Mouse (Mus musculus): ENCODE data around the gene Ston1. TPM values are rescaled to one million over a fixed set of nuclear protein-coding genes. Genes with fewer than 3 reads are reported as not detected.

Gene Ston1
- polyA plus RNA-seq, 1 experiment = 4.6 TPM

- H3K27ac ChIP-seq (ENCODE audit: insufficient read depth, low read length) = no peak overlapping the region
- peak; percentile 85 for TF ChIP-seq CTCF (IDR thresholded peaks at IDR 0.05; ENCODE audit: extremely low read depth, insufficient read depth, low read length)
- TF ChIP-seq POLR2A (IDR thresholded peaks at IDR 0.05; ENCODE audit: extremely low read depth, insufficient read depth, low read length) = no peak
- H3K4me1 ChIP-seq (ENCODE audit: control insufficient read depth, insufficient read depth, low read length) = no peaks in the 10 kb centered on the region
- no peak overlapping the region for H3K4me3 ChIP-seq (ENCODE audit: insufficient read depth, low read length)
Measured at GRCm38 (mm10) chr17:88652010-88652409, 54.5 kb downstream of the Ston1 start.

GRCm38 (mm10) chr17:88652702-88653374 lies 55.4 kb downstream of the Ston1 start:
- Histone ChIP-seq H3K27ac (ENCODE audit: insufficient read depth, low read length) (no peak overlapping the region), H3K4me1 (ENCODE audit: control insufficient read depth, insufficient read depth, low read length) (no peaks in the 10 kb centered on the region), H3K4me3 (ENCODE audit: insufficient read depth, low read length) (peak overlapping the region; percentile 21; the same call in 1 of the 2 replicates)
- peak; percentile 91 for TF ChIP-seq CTCF (IDR thresholded peaks at IDR 0.05; ENCODE audit: extremely low read depth, insufficient read depth, low read length)
- no peak for TF ChIP-seq POLR2A (IDR thresholded peaks at IDR 0.05; ENCODE audit: extremely low read depth, insufficient read depth, low read length)

GRCm38 (mm10) chr17:88653375-88653769 lies 55.9 kb downstream of the Ston1 start:
- no peak for TF ChIP-seq POLR2A (IDR thresholded peaks at IDR 0.05; ENCODE audit: extremely low read depth, insufficient read depth, low read length)
- TF ChIP-seq CTCF (IDR thresholded peaks at IDR 0.05; ENCODE audit: extremely low read depth, insufficient read depth, low read length) = no peak
- Histone ChIP-seq H3K4me1 (ENCODE audit: control insufficient read depth, insufficient read depth, low read length) (no peaks in the 10 kb centered on the region), H3K27ac (ENCODE audit: insufficient read depth, low read length) (no peak overlapping the region), H3K4me3 (ENCODE audit: insufficient read depth, low read length) (no peak overlapping the region)

- H3K27ac ChIP-seq (ENCODE audit: insufficient read depth, low read length) = no peak overlapping the region
- no peaks in the 10 kb centered on the region for H3K4me1 ChIP-seq (ENCODE audit: control insufficient read depth, insufficient read depth, low read length)
- H3K4me3 ChIP-seq (ENCODE audit: insufficient read depth, low read length) = no peak overlapping the region
- TF ChIP-seq POLR2A (IDR thresholded peaks at IDR 0.05; ENCODE audit: extremely low read depth, insufficient read depth, low read length) = no peak
Measured at GRCm38 (mm10) chr17:88658510-88658909, 61.0 kb downstream of the Ston1 start.

GRCm38 (mm10) chr17:88666076-88666475 lies 68.6 kb downstream of the Ston1 start:
- Histone ChIP-seq H3K4me3 (ENCODE audit: insufficient read depth, low read length) (no peak overlapping the region), H3K4me1 (ENCODE audit: control insufficient read depth, insufficient read depth, low read length) (no peaks in the 10 kb centered on the region; the same call in 1 of the 2 replicates), H3K27ac (ENCODE audit: insufficient read depth, low read length) (no peak overlapping the region)
- TF ChIP-seq CTCF (IDR thresholded peaks at IDR 0.05; ENCODE audit: extremely low read depth, insufficient read depth, low read length) = no peak
- no peak for TF ChIP-seq POLR2A (IDR thresholded peaks at IDR 0.05; ENCODE audit: extremely low read depth, insufficient read depth, low read length)

- Histone ChIP-seq H3K27ac (ENCODE audit: insufficient read depth, low read length) (no peak within 1 kb of the TSS), H3K4me3 (ENCODE audit: insufficient read depth, low read length) (no peak within 1 kb of the TSS), H3K4me1 (ENCODE audit: control insufficient read depth, insufficient read depth, low read length) (no peaks in the 10 kb centered on the region; the same call in 1 of the 2 replicates)
- TF ChIP-seq POLR2A (IDR thresholded peaks at IDR 0.05; ENCODE audit: extremely low read depth, insufficient read depth, low read length) = no peak
- TF ChIP-seq CTCF (IDR thresholded peaks at IDR 0.05; ENCODE audit: extremely low read depth, insufficient read depth, low read length) = no peak
Measured at GRCm38 (mm10) chr17:88668452-88668851, 71.0 kb downstream of the Ston1 start, which contains the start of gene Gtf2a1l. Gtf2a1l (plus strand) TSS chr17:88668660.

DNA sequence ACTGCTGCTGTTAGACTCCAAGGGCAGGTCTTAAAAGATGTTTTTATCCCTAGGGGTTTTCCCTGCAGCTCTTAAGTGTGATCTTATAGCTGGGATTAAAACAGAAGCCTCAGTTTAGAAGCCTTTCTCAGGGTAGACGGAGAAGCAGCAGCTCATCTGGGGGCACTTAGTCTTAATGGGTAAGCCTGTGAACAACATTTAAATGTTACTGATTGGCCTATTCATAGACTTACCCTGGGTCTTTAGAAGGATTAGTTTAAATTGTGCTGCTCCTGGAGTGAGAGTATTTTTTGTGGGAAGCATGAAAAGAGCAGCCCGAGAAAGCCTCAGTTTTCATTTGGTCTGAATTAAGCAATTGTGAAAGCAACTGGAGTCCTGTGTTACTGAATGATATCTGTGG lies 72.4 kb downstream of the Ston1 start:
- H3K4me3 ChIP-seq (ENCODE audit: insufficient read depth, low read length) = no peak overlapping the region
- TF ChIP-seq POLR2A (IDR thresholded peaks at IDR 0.05; ENCODE audit: extremely low read depth, insufficient read depth, low read length) (no peak), CTCF (IDR thresholded peaks at IDR 0.05; ENCODE audit: extremely low read depth, insufficient read depth, low read length) (no peak)
- H3K27ac ChIP-seq (ENCODE audit: insufficient read depth, low read length) = no peak overlapping the region
- no peaks in the 10 kb centered on the region for H3K4me1 ChIP-seq (ENCODE audit: control insufficient read depth, insufficient read depth, low read length)

DNA sequence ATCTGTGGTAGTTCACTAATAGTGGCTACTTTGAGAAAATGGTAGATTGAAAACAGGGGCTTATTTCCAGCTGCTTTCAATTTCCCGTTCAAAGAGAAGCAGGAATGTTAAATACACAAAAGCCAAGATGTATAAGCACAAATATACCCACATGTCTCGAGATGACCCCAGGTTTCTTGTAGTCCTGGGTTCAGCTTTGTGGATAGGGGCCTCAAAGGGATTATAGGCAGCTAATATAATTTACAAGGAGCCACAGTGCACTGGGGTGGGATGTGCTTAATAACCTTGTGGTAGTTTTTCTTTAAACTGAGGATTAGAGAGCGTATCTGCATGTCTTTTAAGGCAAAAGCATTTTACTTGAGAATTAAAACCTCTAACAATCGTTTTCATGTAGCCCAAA lies 73.3 kb downstream of the Ston1 start:
- Histone ChIP-seq H3K4me3 (ENCODE audit: insufficient read depth, low read length) (no peak overlapping the region), H3K27ac (ENCODE audit: insufficient read depth, low read length) (no peak overlapping the region), H3K4me1 (ENCODE audit: control insufficient read depth, insufficient read depth, low read length) (no peaks in the 10 kb centered on the region)
- TF ChIP-seq CTCF (IDR thresholded peaks at IDR 0.05; ENCODE audit: extremely low read depth, insufficient read depth, low read length) (no peak), POLR2A (IDR thresholded peaks at IDR 0.05; ENCODE audit: extremely low read depth, insufficient read depth, low read length) (no peak)

DNA sequence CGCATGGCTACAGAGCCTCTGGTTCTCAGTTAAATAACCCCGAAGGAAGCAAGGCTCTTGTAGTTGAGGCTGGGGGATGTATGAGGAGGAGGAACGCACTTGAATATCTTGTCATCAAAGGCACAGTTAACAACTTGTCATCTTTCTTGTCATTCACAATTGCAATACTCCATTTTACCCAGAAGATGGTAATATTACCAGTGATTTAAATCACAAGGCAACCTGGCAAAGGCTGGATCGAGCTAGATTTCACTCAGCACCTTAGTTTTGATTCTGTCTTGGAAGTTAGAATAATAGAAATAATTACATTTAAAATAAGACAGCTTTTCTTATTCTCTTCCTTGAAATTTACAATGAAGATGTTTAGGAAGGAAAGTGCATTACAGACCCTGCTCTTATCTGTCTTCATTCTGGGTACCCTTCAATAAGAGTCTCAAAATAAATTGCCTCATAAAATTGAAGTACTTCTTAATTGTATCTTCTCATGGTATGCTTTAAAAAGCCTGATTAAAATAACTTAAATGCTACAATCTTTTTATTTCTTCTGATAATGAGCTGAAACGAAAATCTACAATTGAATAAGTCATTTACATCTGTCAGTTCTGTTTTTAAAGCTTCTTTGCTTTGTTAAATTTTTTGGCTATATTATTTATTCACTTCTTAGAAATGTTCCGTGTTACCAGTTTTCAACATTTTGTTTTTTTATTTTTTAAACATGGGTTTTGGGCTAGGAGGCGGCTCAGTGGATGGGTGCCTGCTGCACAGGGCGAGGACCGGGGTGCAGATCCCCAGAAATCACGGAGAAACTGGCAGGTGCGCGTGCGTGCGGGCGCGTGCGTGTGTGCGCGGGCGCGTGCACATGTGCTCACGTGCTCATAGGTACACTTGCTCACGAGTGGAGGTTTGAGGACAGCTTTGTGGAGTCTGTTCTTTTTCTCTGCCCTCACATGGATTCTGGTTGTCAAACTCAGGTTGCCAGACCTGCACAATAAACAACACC lies 78.1 kb downstream of the Ston1 start:
- H3K4me3 ChIP-seq (ENCODE audit: insufficient read depth, low read length) = no peak overlapping the region
- no peaks in the 10 kb centered on the region for H3K4me1 ChIP-seq (ENCODE audit: control insufficient read depth, insufficient read depth, low read length)
- H3K27ac ChIP-seq (ENCODE audit: insufficient read depth, low read length) = no peak overlapping the region
- TF ChIP-seq CTCF (IDR thresholded peaks at IDR 0.05; ENCODE audit: extremely low read depth, insufficient read depth, low read length) (0 out of 2 replicates have a peak, but pooled peaks have one; percentile 6), POLR2A (IDR thresholded peaks at IDR 0.05; ENCODE audit: extremely low read depth, insufficient read depth, low read length) (no peak)
